Mouse (Mus musculus) liver, adult 2 months (tissue): ENCODE measurements around the gene Smad3.

Experiments
- CTCF ChIP-seq: fragments of 200-500 bp; IDR thresholded peaks from 2 replicates; pipeline ENCODE4 v1.5.1; 2011; ENCODE audit warnings: low read depth, low read length, control low read depth
- POLR2A ChIP-seq: fragments of 200-500 bp; IDR thresholded peaks from 2 replicates; pipeline ENCODE4 v1.6.1; 2011; ENCODE audit warnings: low read length, control low read depth; ENCODE audit not compliant: insufficient read depth; ENCODE audit errors: extremely low read depth

GRCm38 (mm10) chr9:63682943-63683342 is 74.9 kb downstream of the Smad3 start:
- TF ChIP-seq POLR2A = no peak
- no peak for TF ChIP-seq CTCF
